Mouse (Mus musculus) heart, embryonic 13.5 days (tissue): ENCODE measurements around the gene Fam160a2. TPM values are rescaled to one million over a fixed set of nuclear protein-coding genes. Genes with fewer than 3 reads are reported as not detected.

Source experiments
- ATAC-seq: fragments of 200-750 bp; cut with Nextera tagmentation; 2 replicates; pipeline ENCODE4 v1.8.0; 2017; ENCODE audit warnings: moderate TSS enrichment; ENCODE audit not compliant: insufficient number of reproducible peaks, low FRiP score, low TSS enrichment; ENCODE audit errors: extremely low read depth
- H3K27ac ChIP-seq: fragments of 300-500 bp; sonication (generic); replicated peaks from 2 replicates; pipeline ENCODE4 v1.5.1; 2015; ENCODE audit warnings: moderate library complexity, mild to moderate bottlenecking, inconsistent platforms
- H3K27me3 ChIP-seq: fragments of 300-500 bp; sonication (generic); replicated peaks from 2 replicates; pipeline ENCODE4 v1.6.1; 2015; ENCODE audit warnings: mild to moderate bottlenecking, inconsistent platforms
- H3K36me3 ChIP-seq: fragments of 300-500 bp; sonication (generic); 2 replicates; pipeline ENCODE4 v1.6.1; 2015; ENCODE audit warnings: mild to moderate bottlenecking, inconsistent platforms
- H3K4me1 ChIP-seq: fragments of 300-500 bp; sonication (generic); 2 replicates; pipeline ENCODE4 v1.6.1; 2015; ENCODE audit warnings: inconsistent platforms
- H3K4me2 ChIP-seq: fragments of 300-500 bp; sonication (generic); 2 replicates; pipeline ENCODE4 v1.6.1; 2015; ENCODE audit warnings: inconsistent platforms, mild to moderate bottlenecking, moderate library complexity
- H3K4me3 ChIP-seq: fragments of 300-500 bp; sonication (generic); 2 replicates; pipeline ENCODE4 v1.5.1; 2015; ENCODE audit warnings: moderate library complexity, mild to moderate bottlenecking, inconsistent platforms
- H3K9ac ChIP-seq: fragments of 300-500 bp; sonication (generic); 2 replicates; pipeline ENCODE4 v1.6.1; 2015; ENCODE audit warnings: inconsistent platforms, mild to moderate bottlenecking, moderate library complexity
- H3K9me3 ChIP-seq: fragments of 300-500 bp; sonication (generic); 2 replicates; pipeline ENCODE4 v1.6.1; 2016; ENCODE audit warnings: inconsistent platforms
- WGBS: fragments of 180-500 bp; shearing (Covaris S2); methylation state at CpG from one replicate; pipeline ENCODE4 v1.1.7; 2015; ENCODE audit warnings: mixed read lengths; 5-methylcytosine and 5-hydroxymethylcytosine counted together
- polyA plus RNA-seq: library from polyadenylated mRNA; unstranded; fragments of >200 nt; fragmentation: Nextera tagmentation; extraction: Ambion mirVana; gene quantifications from 2 replicates; pipeline ENCODE4 v1.2.1, GENCODE M21; 2015

Gene Fam160a2
- polyA plus RNA-seq, 1 experiment from 2014 or later: 28.9 TPM

DNA sequence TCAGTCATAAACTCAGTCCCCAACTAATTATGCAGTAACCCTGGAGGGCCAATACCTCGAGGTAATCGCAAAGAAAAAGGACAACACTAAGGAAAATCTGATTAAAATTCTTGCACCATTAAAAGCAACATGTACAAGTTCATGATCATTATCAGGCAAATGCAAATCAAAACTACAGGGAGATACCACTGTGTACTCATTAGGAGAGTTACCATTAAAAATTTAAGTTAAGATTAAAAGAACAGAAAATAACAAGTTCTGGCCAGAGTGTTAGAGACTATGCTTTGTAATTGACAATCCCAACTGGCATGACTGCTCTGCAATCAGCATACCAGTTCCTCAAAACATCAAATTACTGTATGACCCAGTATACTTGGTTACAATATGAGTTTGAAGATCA lies 57.1 kb downstream of the Fam160a2 start:
- WGBS: 68% methylated on average over 2 of the region's 2 CpGs
- Histone ChIP-seq H3K36me3 (no peaks in the 10 kb centered on the region), H3K27ac (no peak overlapping the region), H3K9me3 (no peaks in the 10 kb centered on the region), H3K4me1 (no peaks in the 10 kb centered on the region), H3K9ac (no peak overlapping the region), H3K4me2 (no peak overlapping the region), H3K4me3 (no peak overlapping the region), H3K27me3 (no peaks in the 10 kb centered on the region)
- no peak for ATAC-seq

DNA sequence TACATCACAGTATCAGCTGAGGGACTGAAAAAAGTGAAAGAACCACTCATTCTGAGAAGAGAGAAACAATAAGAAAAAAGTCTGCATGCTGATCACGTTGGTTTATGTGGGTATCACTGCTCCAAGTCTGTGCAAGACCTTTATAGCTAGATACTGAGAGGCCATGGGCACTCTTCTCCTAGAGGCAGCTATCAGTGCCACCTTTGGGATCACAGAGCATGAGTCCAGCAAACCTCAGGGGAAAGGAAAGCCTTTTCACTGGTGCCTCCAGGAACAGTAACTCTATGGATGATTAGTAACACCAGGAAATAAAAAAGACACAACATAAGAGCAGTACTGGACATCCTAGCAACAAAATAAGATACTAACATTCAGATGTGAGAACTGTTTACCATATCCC lies 57.7 kb downstream of the Fam160a2 start, which contains the start of gene Olfr691:
Olfr691 (minus strand) TSS at position 101 of the 400 bp plus-strand sequence.
- WGBS: 37% methylated on average over 1 of the region's 1 CpGs
- no peak for ATAC-seq
- H3K9me3 ChIP-seq: no peaks in the 10 kb centered on the region

DNA sequence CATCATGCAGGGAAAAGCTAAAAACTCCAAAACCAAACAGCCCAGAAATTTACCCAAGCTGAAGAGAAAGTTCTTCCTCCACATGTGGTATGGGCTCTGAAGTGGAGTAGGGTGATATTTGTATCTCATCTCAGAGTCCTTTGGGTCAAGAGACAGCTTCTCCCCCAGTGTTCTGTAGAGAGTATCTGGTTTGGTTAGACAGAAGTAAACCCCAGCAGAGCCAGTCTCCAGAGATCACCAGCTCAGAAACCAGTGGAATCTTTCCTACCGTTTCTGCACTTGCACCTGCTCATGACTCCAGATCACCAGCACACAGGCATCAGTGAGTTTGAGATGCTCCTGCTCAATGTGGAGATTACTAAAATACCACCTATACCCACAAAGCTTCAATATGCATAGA lies 65.8 kb downstream of the Fam160a2 start, which contains the start of gene Olfr690:
Olfr690 (minus strand) TSS at position 101 of the 400 bp plus-strand sequence.
- H3K27ac ChIP-seq: no peak within 1 kb of the TSS
- no peak for ATAC-seq

More for the DNA sequence above, 57.7 kb downstream of the Fam160a2 start, which contains the start of gene Olfr691:
- Histone ChIP-seq H3K4me1 (no peaks in the 10 kb centered on the region), H3K27me3 (no peaks in the 10 kb centered on the region), H3K4me3 (no peak within 1 kb of the TSS), H3K27ac (no peak within 1 kb of the TSS), H3K4me2 (no peak within 1 kb of the TSS), H3K36me3 (no peaks in the 10 kb centered on the region), H3K9ac (no peak within 1 kb of the TSS)

DNA sequence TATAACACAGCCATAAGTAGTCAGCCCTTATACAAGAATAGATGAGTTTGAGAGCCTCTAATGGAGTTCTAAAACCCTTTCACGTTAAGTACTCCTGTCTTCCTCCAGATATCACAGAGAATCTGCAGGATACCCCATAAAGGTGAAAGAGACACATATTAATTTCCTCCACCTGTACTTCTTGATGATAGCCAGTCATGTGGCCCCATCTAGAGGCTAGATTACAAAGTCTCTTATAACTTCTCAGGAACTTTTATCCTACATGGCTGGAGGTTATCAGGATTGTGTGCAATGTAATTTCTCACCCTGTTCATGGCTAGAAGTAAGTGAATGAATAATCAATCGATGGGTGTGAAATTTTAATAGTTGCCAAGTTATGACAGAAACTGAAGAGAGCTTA lies 74.6 kb downstream of the Fam160a2 start:
- H3K4me2 ChIP-seq: no peak overlapping the region
- H3K9ac ChIP-seq: no peak overlapping the region
- WGBS: 54% methylated on average over 2 of the region's 2 CpGs
- no peaks in the 10 kb centered on the region for H3K4me1 ChIP-seq
- no peaks in the 10 kb centered on the region for H3K9me3 ChIP-seq
- H3K27me3 ChIP-seq: no peaks in the 10 kb centered on the region
- no peaks in the 10 kb centered on the region for H3K36me3 ChIP-seq
- no peak overlapping the region for H3K4me3 ChIP-seq
- H3K27ac ChIP-seq: no peak overlapping the region
- ATAC-seq: no peak

More for the DNA sequence above, 65.8 kb downstream of the Fam160a2 start, which contains the start of gene Olfr690:
- no peak within 1 kb of the TSS for H3K9ac ChIP-seq
- no peak within 1 kb of the TSS for H3K4me2 ChIP-seq
- H3K4me1 ChIP-seq: no peaks in the 10 kb centered on the region
- 78% methylated on average over 1 of the region's 1 CpGs for WGBS
- H3K27me3 ChIP-seq: no peaks in the 10 kb centered on the region
- H3K4me3 ChIP-seq: no peak within 1 kb of the TSS
- H3K36me3 ChIP-seq: no peaks in the 10 kb centered on the region
- H3K9me3 ChIP-seq: no peaks in the 10 kb centered on the region

Other genes starting within 250 kb of the Fam160a2 start
- not detected in 2 replicates for gene Olfr684, start 236.4 kb downstream of the Fam160a2 start, polyA plus RNA-seq
- not detected in 2 replicates for gene Olfr685, start 214.0 kb downstream of the Fam160a2 start, polyA plus RNA-seq
- gene Olfr686, start 192.6 kb downstream of the Fam160a2 start, polyA plus RNA-seq: not detected in 2 replicates
- gene Olfr688, start 112.0 kb downstream of the Fam160a2 start, polyA plus RNA-seq: not detected in 2 replicates
- gene Olfr689, start 88.9 kb downstream of the Fam160a2 start, polyA plus RNA-seq: not detected in 2 replicates
- not detected in 2 replicates for gene Olfr690, start 66.0 kb downstream of the Fam160a2 start, polyA plus RNA-seq
- not detected in 2 replicates for gene Olfr691, start 57.8 kb downstream of the Fam160a2 start, polyA plus RNA-seq
- not detected in 2 replicates for gene Olfr692, start 31.8 kb downstream of the Fam160a2 start, polyA plus RNA-seq
- not detected in 2 replicates for gene Gm5901, start 25.0 kb downstream of the Fam160a2 start, polyA plus RNA-seq
- gene Cnga4, start 4.5 kb upstream of the Fam160a2 start, polyA plus RNA-seq: not detected in 2 replicates
- gene Cckbr, start 25.7 kb upstream of the Fam160a2 start, polyA plus RNA-seq: 0.11 and 0.18 TPM in 2 replicates
- 74.7 and 80.5 TPM in 2 replicates for gene Cavin3, start 82.2 kb upstream of the Fam160a2 start, polyA plus RNA-seq
- gene Smpd1, start 154.3 kb upstream of the Fam160a2 start, polyA plus RNA-seq: 50.0 and 55.7 TPM in 2 replicates
- 45.6 and 48.3 TPM in 2 replicates for gene Apbb1, start 181.6 kb upstream of the Fam160a2 start, polyA plus RNA-seq
- 0.72 and 5.2 TPM in 2 replicates for gene Hpx, start 200.1 kb upstream of the Fam160a2 start, polyA plus RNA-seq
- 24.2 and 24.5 TPM in 2 replicates for gene Trim3, start 233.5 kb upstream of the Fam160a2 start, polyA plus RNA-seq
- 162 and 171 TPM in 2 replicates for gene Timm10b, start 240.0 kb upstream of the Fam160a2 start, polyA plus RNA-seq
- gene Arfip2, start 240.4 kb upstream of the Fam160a2 start, polyA plus RNA-seq: 41.7 and 50.5 TPM in 2 replicates
- gene Gm45799, start 240.5 kb upstream of the Fam160a2 start, polyA plus RNA-seq: 23.5 and 31.6 TPM in 2 replicates